Mouse (Mus musculus): ENCODE results near the gene Syt12. TPM values are rescaled to one million over a fixed set of nuclear protein-coding genes. Genes with fewer than 3 reads are reported as not detected.

Gene Syt12
- polyA plus RNA-seq, 1 experiment from 2014 or later, result 2.1 TPM

GRCm38 (mm10) chr19:4482111-4482859, 5.0 kb upstream of the Syt12 start:
- no peak overlapping the region for H3K9ac ChIP-seq
- H3K4me2 ChIP-seq (replicated peaks), result no peak overlapping the region
- H3K4me3 ChIP-seq, result no peak overlapping the region
- H3K27ac ChIP-seq, result no peak overlapping the region
- H3K4me1 ChIP-seq, result peaks cover 12% of the 10 kb centered on the region; the same call in 1 of the 2 replicates
- H3K36me3 ChIP-seq, result no peaks in the 10 kb centered on the region
- no peak for ATAC-seq (ENCODE audit: insufficient number of reproducible peaks, insufficient read depth, low FRiP score, low TSS enrichment)
- H3K9me3 ChIP-seq, result no peaks in the 10 kb centered on the region
- WGBS, result 91% methylated on average over 3 of the region's 3 CpGs
- H3K27me3 ChIP-seq, result peaks cover 10% of the 10 kb centered on the region; the same call in 1 of the 2 replicates

GRCm38 (mm10) chr19:4481326-4481725, 4.1 kb upstream of the Syt12 start:
- no peaks in the 10 kb centered on the region for H3K36me3 ChIP-seq
- ATAC-seq (ENCODE audit: insufficient number of reproducible peaks, insufficient read depth, low FRiP score, low TSS enrichment), result no peak

GRCm38 (mm10) chr19:4480041-4480440, 2.8 kb upstream of the Syt12 start:
- Histone ChIP-seq H3K27me3 (peaks cover 32% of the 10 kb centered on the region), H3K36me3 (no peaks in the 10 kb centered on the region), H3K9me3 (no peaks in the 10 kb centered on the region), H3K27ac (no peak overlapping the region), H3K9ac (no peak overlapping the region), H3K4me1 (peaks cover 14% of the 10 kb centered on the region), H3K4me3 (no peak overlapping the region), H3K4me2 (replicated peaks) (no peak overlapping the region)
- ATAC-seq (ENCODE audit: insufficient number of reproducible peaks, insufficient read depth, low FRiP score, low TSS enrichment), result no peak
- 81% methylated on average over 2 of the region's 2 CpGs for WGBS

More at GRCm38 (mm10) chr19:4481326-4481725, 4.1 kb upstream of the Syt12 start:
- Histone ChIP-seq H3K9ac (no peak overlapping the region), H3K9me3 (no peaks in the 10 kb centered on the region), H3K27ac (no peak overlapping the region), H3K4me1 (peaks cover 17% of the 10 kb centered on the region), H3K4me3 (no peak overlapping the region), H3K27me3 (peaks cover 19% of the 10 kb centered on the region), H3K4me2 (replicated peaks) (no peak overlapping the region)
- 42% methylated on average over 4 of the region's 4 CpGs for WGBS

- no peak overlapping the region for H3K4me2 ChIP-seq (replicated peaks)
- H3K9ac ChIP-seq, result no peak overlapping the region
- WGBS, result 32% methylated on average over 1 of the region's 1 CpGs
- ATAC-seq (ENCODE audit: insufficient number of reproducible peaks, insufficient read depth, low FRiP score, low TSS enrichment), result no peak
- H3K4me3 ChIP-seq, result no peak overlapping the region
- no peaks in the 10 kb centered on the region for H3K36me3 ChIP-seq
- H3K4me1 ChIP-seq, result peaks cover 9% of the 10 kb centered on the region
- no peak overlapping the region for H3K27ac ChIP-seq
- no peaks in the 10 kb centered on the region for H3K9me3 ChIP-seq
- H3K27me3 ChIP-seq, result peaks cover 39% of the 10 kb centered on the region
These were observed 906 bp upstream of the Syt12 start for GRCm38 (mm10) chr19:4478190-4478516.

- peaks cover 9% of the 10 kb centered on the region for H3K4me1 ChIP-seq
- peaks cover 39% of the 10 kb centered on the region for H3K27me3 ChIP-seq
- peak overlapping the region; percentile 60 for H3K9ac ChIP-seq
- peak overlapping the region; percentile 97 for H3K4me2 ChIP-seq (replicated peaks)
- ATAC-seq (ENCODE audit: insufficient number of reproducible peaks, insufficient read depth, low FRiP score, low TSS enrichment), result peak; percentile 65; the same call in 1 of the 2 replicates
- peak overlapping the region; percentile 53 for H3K4me3 ChIP-seq
- H3K27ac ChIP-seq, result no peak overlapping the region
- WGBS, result 1% methylated on average over 64 of the region's 70 CpGs
- H3K9me3 ChIP-seq, result no peaks in the 10 kb centered on the region
- no peaks in the 10 kb centered on the region for H3K36me3 ChIP-seq
These were observed 518 bp downstream of the Syt12 start for GRCm38 (mm10) chr19:4476601-4477257.

GRCm38 (mm10) chr19:4475224-4475925, 1.9 kb downstream of the Syt12 start:
- no peaks in the 10 kb centered on the region for H3K9me3 ChIP-seq
- H3K27me3 ChIP-seq, result peaks cover 39% of the 10 kb centered on the region
- no peak for ATAC-seq (ENCODE audit: insufficient number of reproducible peaks, insufficient read depth, low FRiP score, low TSS enrichment)
- no peak overlapping the region for H3K4me3 ChIP-seq
- H3K4me1 ChIP-seq, result peaks cover 9% of the 10 kb centered on the region
- no peak overlapping the region for H3K4me2 ChIP-seq (replicated peaks)
- H3K36me3 ChIP-seq, result no peaks in the 10 kb centered on the region
- H3K27ac ChIP-seq, result no peak overlapping the region
- no peak overlapping the region for H3K9ac ChIP-seq
- WGBS, result 78% methylated on average over 11 of the region's 11 CpGs

GRCm38 (mm10) chr19:4474739-4475138, 2.5 kb downstream of the Syt12 start:
- no peaks in the 10 kb centered on the region for H3K36me3 ChIP-seq
- WGBS, result 61% methylated on average over 3 of the region's 3 CpGs
- H3K9me3 ChIP-seq, result no peaks in the 10 kb centered on the region
- no peak overlapping the region for H3K4me3 ChIP-seq
- no peak overlapping the region for H3K27ac ChIP-seq
- no peak overlapping the region for H3K4me2 ChIP-seq (replicated peaks)
- peaks cover 9% of the 10 kb centered on the region for H3K4me1 ChIP-seq
- H3K9ac ChIP-seq, result no peak overlapping the region
- no peak for ATAC-seq (ENCODE audit: insufficient number of reproducible peaks, insufficient read depth, low FRiP score, low TSS enrichment)
- peaks cover 39% of the 10 kb centered on the region for H3K27me3 ChIP-seq

GRCm38 (mm10) chr19:4473549-4473948, 3.7 kb downstream of the Syt12 start:
- peaks cover 9% of the 10 kb centered on the region for H3K4me1 ChIP-seq
- no peak for ATAC-seq (ENCODE audit: insufficient number of reproducible peaks, insufficient read depth, low FRiP score, low TSS enrichment)
- H3K4me3 ChIP-seq, result no peak overlapping the region
- peaks cover 32% of the 10 kb centered on the region for H3K27me3 ChIP-seq
- no peaks in the 10 kb centered on the region for H3K9me3 ChIP-seq
- no peak overlapping the region for H3K4me2 ChIP-seq (replicated peaks)
- no peak overlapping the region for H3K27ac ChIP-seq
- 92% methylated on average over 5 of the region's 5 CpGs for WGBS
- no peaks in the 10 kb centered on the region for H3K36me3 ChIP-seq
- H3K9ac ChIP-seq, result no peak overlapping the region

- Histone ChIP-seq H3K4me2 (replicated peaks) (no peak overlapping the region), H3K27ac (no peak overlapping the region), H3K9me3 (no peaks in the 10 kb centered on the region), H3K4me1 (no peaks in the 10 kb centered on the region), H3K36me3 (no peaks in the 10 kb centered on the region), H3K4me3 (no peak overlapping the region), H3K27me3 (no peaks in the 10 kb centered on the region), H3K9ac (no peak overlapping the region)
- no peak for ATAC-seq (ENCODE audit: insufficient number of reproducible peaks, insufficient read depth, low FRiP score, low TSS enrichment)
- WGBS, result 27% methylated on average over 5 of the region's 5 CpGs
These were observed 8.9 kb downstream of the Syt12 start for GRCm38 (mm10) chr19:4468363-4468762.

GRCm38 (mm10) chr19:4464666-4465065, 12.6 kb downstream of the Syt12 start:
- H3K4me2 ChIP-seq (replicated peaks), result no peak overlapping the region
- H3K9me3 ChIP-seq, result no peaks in the 10 kb centered on the region
- no peak overlapping the region for H3K9ac ChIP-seq
- no peaks in the 10 kb centered on the region for H3K4me1 ChIP-seq
- ATAC-seq (ENCODE audit: insufficient number of reproducible peaks, insufficient read depth, low FRiP score, low TSS enrichment), result no peak
- H3K27ac ChIP-seq, result no peak overlapping the region
- WGBS, result 80% methylated on average over 4 of the region's 4 CpGs
- H3K36me3 ChIP-seq, result no peaks in the 10 kb centered on the region
- H3K27me3 ChIP-seq, result no peaks in the 10 kb centered on the region
- H3K4me3 ChIP-seq, result no peak overlapping the region

GRCm38 (mm10) chr19:4461981-4462380, 15.3 kb downstream of the Syt12 start:
- no peak for ATAC-seq (ENCODE audit: insufficient number of reproducible peaks, insufficient read depth, low FRiP score, low TSS enrichment)
- H3K4me1 ChIP-seq, result no peaks in the 10 kb centered on the region

GRCm38 (mm10) chr19:4456227-4456626, 21.0 kb downstream of the Syt12 start:
- Histone ChIP-seq H3K36me3 (no peaks in the 10 kb centered on the region), H3K27ac (no peak overlapping the region), H3K4me3 (no peak overlapping the region), H3K4me2 (replicated peaks) (no peak overlapping the region), H3K27me3 (no peaks in the 10 kb centered on the region), H3K9ac (no peak overlapping the region), H3K9me3 (no peaks in the 10 kb centered on the region), H3K4me1 (0 out of 2 replicates have a peak, but pooled peaks cover 7% of the 10 kb centered on the region)
- 13% methylated on average over 11 of the region's 11 CpGs for WGBS
- ATAC-seq (ENCODE audit: insufficient number of reproducible peaks, insufficient read depth, low FRiP score, low TSS enrichment), result no peak

More at GRCm38 (mm10) chr19:4461981-4462380, 15.3 kb downstream of the Syt12 start:
- Histone ChIP-seq H3K9me3 (no peaks in the 10 kb centered on the region), H3K9ac (no peak overlapping the region; the same call in 1 of the 2 replicates), H3K4me3 (no peak overlapping the region), H3K36me3 (no peaks in the 10 kb centered on the region), H3K27me3 (no peaks in the 10 kb centered on the region), H3K4me2 (replicated peaks) (no peak overlapping the region), H3K27ac (no peak overlapping the region)
- 86% methylated on average over 8 of the region's 8 CpGs for WGBS

All from embryonic facial prominence, embryonic 12.5 days (tissue).